Mouse (Mus musculus) CH12.LX (cell line): ENCODE results near the gene Lhcgr. TPM values are rescaled to one million over a fixed set of nuclear protein-coding genes. Genes with fewer than 3 reads are reported as not detected.

ENCODE experiments used
- DNase-seq: peaks from one replicate; pipeline ENCODE4 v3.0.0-alpha.2; 2013; ENCODE audit errors: extremely low read depth
- H3K27ac ChIP-seq: 2 replicates; pipeline ENCODE4 v1.5.1; 2012; ENCODE audit warnings: low read depth, mild to moderate bottlenecking, control low read depth, moderate library complexity; ENCODE audit not compliant: insufficient read depth
- H3K27me3 ChIP-seq: replicated peaks from 2 replicates; pipeline ENCODE3; 2012; ENCODE audit warnings: inconsistent platforms
- H3K36me3 ChIP-seq, 2 experiments: replicated peaks in 1 of 2; 2 replicates each; pipeline versions ENCODE3 to v1.6.1; 2012; ENCODE audit warnings: inconsistent platforms in 1 of 2, low read length in 1 of 2, mild to moderate bottlenecking in 1 of 2, mixed read lengths in 1 of 2, moderate library complexity in 1 of 2; ENCODE audit not compliant: control insufficient read depth in 1 of 2, insufficient read depth in 1 of 2
- H3K4me1 ChIP-seq, 2 experiments: 2 replicates each; pipeline ENCODE4 v1.6.1; 2012; ENCODE audit warnings: inconsistent platforms in 1 of 2, moderate library complexity in 1 of 2; ENCODE audit not compliant: insufficient read depth in 2 of 2, control insufficient read depth in 1 of 2
- H3K4me2 ChIP-seq: 2 replicates; pipeline ENCODE4 v1.6.1; 2012; ENCODE audit warnings: low read depth, mild to moderate bottlenecking, control low read depth; ENCODE audit not compliant: poor library complexity, insufficient read depth, severe bottlenecking
- H3K4me3 ChIP-seq, 3 experiments: fragments of 150-350 bp in 1 of 3; sonication (generic) in 1 of 3; replicated peaks in 1 of 3; 2 replicates each; pipeline versions ENCODE3 to v1.5.1; 2011 to 2012; ENCODE audit warnings: low read depth in 2 of 3, low read length in 2 of 3, mild to moderate bottlenecking in 2 of 3, moderate library complexity in 2 of 3, control low read depth in 1 of 3, improper control_type of control experiment in 1 of 3, inconsistent platforms in 1 of 3, mixed read lengths in 1 of 3; ENCODE audit not compliant: poor library complexity in 1 of 3
- H3K79me2 ChIP-seq: replicated peaks from 2 replicates; pipeline ENCODE4 v1.6.1; 2012; ENCODE audit warnings: mild to moderate bottlenecking, moderate library complexity; ENCODE audit not compliant: control insufficient read depth, poor library complexity, insufficient read depth, severe bottlenecking; ENCODE audit errors: extremely low read depth
- H3K9ac ChIP-seq: 2 replicates; pipeline ENCODE4 v1.6.1; 2012; ENCODE audit warnings: low read depth, mild to moderate bottlenecking, control low read depth, moderate library complexity; ENCODE audit not compliant: insufficient read depth
- H3K9me3 ChIP-seq: replicated peaks from 2 replicates; pipeline ENCODE3; 2012; ENCODE audit warnings: low read length, inconsistent platforms, mixed read lengths
- E2F4 ChIP-seq: IDR thresholded peaks from 2 replicates; pipeline ENCODE4 v1.6.1; 2011; ENCODE audit warnings: low read depth, low read length, improper control_type of control experiment; ENCODE audit not compliant: insufficient replicate concordance
- EP300 ChIP-seq: IDR thresholded peaks from 2 replicates; pipeline ENCODE4 v1.6.1; 2011; ENCODE audit warnings: low read length, improper control_type of control experiment
- JUN ChIP-seq: IDR thresholded peaks from 2 replicates; pipeline ENCODE4 v1.6.1; 2011; ENCODE audit warnings: low read depth, mild to moderate bottlenecking, low read length, improper control_type of control experiment, moderate library complexity; ENCODE audit not compliant: insufficient read depth
- KAT2A ChIP-seq: IDR thresholded peaks from 2 replicates; pipeline ENCODE4 v1.6.1; 2012; ENCODE audit warnings: low read length, improper control_type of control experiment, inconsistent platforms; ENCODE audit not compliant: insufficient replicate concordance
- MAFK ChIP-seq: IDR thresholded peaks from 2 replicates; pipeline ENCODE4 v1.6.1; 2011; ENCODE audit warnings: low read length, improper control_type of control experiment; ENCODE audit not compliant: insufficient replicate concordance
- MAZ ChIP-seq: IDR thresholded peaks from 2 replicates; pipeline ENCODE4 v1.6.1; 2012; ENCODE audit warnings: low read depth, mild to moderate bottlenecking, inconsistent platforms, low read length, improper control_type of control experiment, moderate library complexity
- MEF2A ChIP-seq: IDR thresholded peaks from 2 replicates; pipeline ENCODE4 v1.6.1; 2014; ENCODE audit warnings: low read depth, mild to moderate bottlenecking, inconsistent platforms, low read length, improper control_type of control experiment, borderline replicate concordance
- MXI1 ChIP-seq: IDR thresholded peaks from 2 replicates; pipeline ENCODE4 v1.6.1; 2011; ENCODE audit warnings: mild to moderate bottlenecking, low read depth, low read length, improper control_type of control experiment
- MYC ChIP-seq: IDR thresholded peaks from 2 replicates; pipeline ENCODE4 v1.6.1; 2011; ENCODE audit warnings: low read depth, mild to moderate bottlenecking, improper control_type of control experiment, low read length
- POLR2AphosphoS2 ChIP-seq: IDR thresholded peaks from 2 replicates; pipeline ENCODE4 v1.6.1; 2011; ENCODE audit warnings: low read depth, low read length, improper control_type of control experiment
- RCOR1 ChIP-seq: conservative IDR thresholded peaks from 2 replicates; pipeline ENCODE4 v1.6.1; 2012; ENCODE audit warnings: low read depth, mild to moderate bottlenecking, inconsistent platforms, low read length, improper control_type of control experiment
- ZNF384 ChIP-seq: IDR thresholded peaks from 2 replicates; pipeline ENCODE4 v1.6.1; 2012; ENCODE audit warnings: low read depth, low read length, improper control_type of control experiment, inconsistent platforms
- dilution Hi-C: fragments of 300-500 bp; cut with MboI; formaldehyde crosslinking; loops from 2 replicates; pipeline ENCODE4 v1.14.3; 2020; ENCODE audit warnings: low sequenced_read_pairs; ENCODE audit not compliant: extremely low pct_unique_long_range_greater_than_20kb, extremely low pct_ligation_motif_present
- in situ Hi-C: fragments of 300-500 bp; cut with MboI; formaldehyde crosslinking; loops from 3 replicates; pipeline ENCODE4 v1.14.3; 2019; ENCODE audit warnings: low sequenced_read_pairs, low pct_ligation_motif_present, low pct_unique_long_range_greater_than_20kb, mixed read lengths
- polyA plus RNA-seq: library from polyadenylated mRNA; unstranded; fragments of >175 nt; gene quantifications from 2 replicates; pipeline ENCODE4 v1.2.1, GENCODE M21; 2012; ENCODE audit warnings: low read depth; ENCODE audit not compliant: insufficient read length
- total RNA-seq, 2 experiments: library from RNA; depleted of rRNA; stranded (reverse); fragments of 300-350 nt in 1 of 2; fragments of >200 nt in 1 of 2; gene quantifications; 2 replicates each; pipeline ENCODE4 v1.2.3; 2012 to 2014

Lhcgr gene
- total and polyA plus RNA-seq, 3 experiments: not detected

- H3K79me2 ChIP-seq: no peaks in the 10 kb centered on the region
- DNase-seq: no peak
- H3K4me1 ChIP-seq: peaks cover 3% of the 10 kb centered on the region in 2 experiments; a peak in 3 of 4 replicates
- H3K9me3 ChIP-seq: no peaks in the 10 kb centered on the region
- no peak overlapping the region for H3K4me2 ChIP-seq
- H3K27ac ChIP-seq: no peak overlapping the region
- dilution Hi-C loops (no loop called here), in situ Hi-C loops (loop anchor here (10.0 kb wide), 1 partner anchor 101 kb away; no protein-coding TSS in a partner anchor)
- no peaks in the 10 kb centered on the region for H3K27me3 ChIP-seq
- no peaks in the 10 kb centered on the region for H3K36me3 ChIP-seq
- TF ChIP-seq MXI1: no peak
- no peak for TF ChIP-seq JUN
- no peak for TF ChIP-seq KAT2A
- no peak for TF ChIP-seq MYC
- TF ChIP-seq POLR2AphosphoS2: no peak
- TF ChIP-seq EP300: no peak
- TF ChIP-seq MAFK: no peak
- no peak for TF ChIP-seq MAZ
- TF ChIP-seq MEF2A: no peak
- H3K9ac ChIP-seq: no peak overlapping the region
- H3K4me3 ChIP-seq: no peak overlapping the region
Measured at GRCm38 (mm10) chr17:88755776-88756175, 36.0 kb downstream of the Lhcgr start.

- dilution Hi-C loops: no loop called here
- in situ Hi-C loops: loop anchor here (10.0 kb wide), 1 partner anchor 99 kb away; no protein-coding TSS in a partner anchor
- Histone ChIP-seq H3K36me3 (no peaks in the 10 kb centered on the region), H3K4me2 (peak overlapping the region; percentile 47; the same call in 1 of the 2 replicates), H3K4me3 (no peak overlapping the region), H3K9ac (no peak overlapping the region), H3K79me2 (no peaks in the 10 kb centered on the region), H3K27ac (no peak overlapping the region), H3K9me3 (no peaks in the 10 kb centered on the region), H3K27me3 (no peaks in the 10 kb centered on the region), H3K4me1 (peaks cover 3 to 6% of the 10 kb centered on the region in 2 experiments; a peak in 3 of 4 replicates)
- TF ChIP-seq MAFK: no peak
- TF ChIP-seq E2F4: no peak
- TF ChIP-seq EP300: no peak
- TF ChIP-seq RCOR1: no peak
- TF ChIP-seq MXI1: no peak
- no peak for TF ChIP-seq ZNF384
- DNase-seq: no peak
Measured at GRCm38 (mm10) chr17:88753472-88753857, 38.3 kb downstream of the Lhcgr start.
